In genomic region chr11:79252881-79253541, GRCm38 (mm10) we compare ENCODE assay signal across 9 mouse cellular contexts. TPM values are rescaled to one million over a fixed set of nuclear protein-coding genes. Genes with fewer than 3 reads are reported as not detected.
A peak's percentile ranks its signal among the peaks of the same experiment; 100 is the strongest.
DNase-seq lines count a peak whose midpoint lies in the region; ATAC-seq and TF ChIP-seq lines count a peak whose summit lies in the region.
"Had no signal": no experiment of that assay in that cellular context is flagged by ENCODE, and none has a peak within 500 bp of the region (broad histone marks: within the 10 kb centered on the region; RNA-seq: fewer than 3 reads in every experiment).

No protein-coding gene starts in this region.

- WGBS in liver, postnatal 0 days (ENCODE audit: insufficient replicate concordance) = 16% methylated on average over 6 of the region's 6 CpGs

- peak overlapping the region; percentile 94 for H3K4me2 ChIP-seq in liver, postnatal 0 days (ENCODE audit: low read depth, low read length)

- no peak for TF ChIP-seq CTCF in C2C12 (IDR thresholded peaks at IDR 0.05; ENCODE audit: control insufficient read depth, insufficient read depth, insufficient read length)
- TF ChIP-seq CTCF in liver, postnatal 0 days (IDR thresholded peaks at IDR 0.05; ENCODE audit: low read depth) = no peak

- peak overlapping the region; percentile 96 for H3K27ac ChIP-seq in liver, postnatal 0 days (ENCODE audit: low read depth)

- no peak for TF ChIP-seq EP300 in liver, postnatal 0 days (IDR thresholded peaks at IDR 0.05; ENCODE audit: low read depth)

- H3ac ChIP-seq in C2C12 (ENCODE audit: control insufficient read depth, insufficient read length, low read depth) = peak overlapping the region; percentile 95

- no peak for ATAC-seq in liver, postnatal 0 days

- no peaks in the 10 kb centered on the region for H3K9me3 ChIP-seq in liver, postnatal 0 days (ENCODE audit: low read length)

- no peaks in the 10 kb centered on the region for H3K27me3 ChIP-seq in C2C12 (ENCODE audit: control insufficient read depth, insufficient read depth, insufficient read length)
- H3K27me3 ChIP-seq in liver, postnatal 0 days (ENCODE audit: insufficient read depth, low read length) = no peaks in the 10 kb centered on the region

- peak overlapping the region; percentile 99 for H3K4me3 ChIP-seq in C2C12 (ENCODE audit: insufficient read depth, poor library complexity, severe bottlenecking)
- peak overlapping the region; percentile 98 for H3K4me3 ChIP-seq in liver, postnatal 0 days (ENCODE audit: low read depth, low read length)

- peaks cover 26% of the 10 kb centered on the region for H3K4me1 ChIP-seq in liver, postnatal 0 days (ENCODE audit: insufficient read depth)

- H3K9ac ChIP-seq in liver, postnatal 0 days (replicated peaks) = peak overlapping the region; percentile 95

- intact Hi-C loops in heart, postnatal 10 days (cut with DNase I) = loop anchor here (2.0 kb wide), 1 partner anchor 38 kb away; no protein-coding TSS in a partner anchor

- H3K79me2 ChIP-seq in C2C12 (ENCODE audit: control insufficient read depth, insufficient read depth) = peaks cover 65% of the 10 kb centered on the region

- peaks cover 60% of the 10 kb centered on the region for H3K79me3 ChIP-seq in C2C12 (ENCODE audit: low read depth)

- DNase-seq in 416B (ENCODE audit: low read depth) = peak; percentile 94
- peak; percentile 16 for DNase-seq in embryo, embryonic 9.5 days (ENCODE audit: extremely low spot score)
- peak; percentile 29 to 40 for DNase-seq in heart, postnatal 10 days
- no peak for DNase-seq in liver, postnatal 0 days
- DNase-seq in skeletal muscle tissue, adult 2 months (ENCODE audit: low read depth, low spot score) = peak; percentile 27
- DNase-seq in left cerebral cortex, adult 18-20 months (ENCODE audit: low spot score in 2 of 2) = no peak
- no peak for DNase-seq in right cerebral cortex, postnatal 4 days

- H3K36me3 ChIP-seq in C2C12 (ENCODE audit: control insufficient read depth, insufficient read depth) = peaks cover 43% of the 10 kb centered on the region
- H3K36me3 ChIP-seq in liver, postnatal 0 days (replicated peaks; ENCODE audit: insufficient read depth, low read length) = peaks cover 27% of the 10 kb centered on the region

TF ChIP-seq in C2C12, 6 proteins besides CTCF, POLR2A, EP300 and RAD21:
- TF ChIP-seq MYOG (IDR thresholded peaks at IDR 0.05; ENCODE audit: control insufficient read depth, extremely low read depth, insufficient read length) = no peak
- no peak for TF ChIP-seq MYOD1 (IDR thresholded peaks at IDR 0.05; ENCODE audit: control insufficient read depth, insufficient read length, low read depth)
- TF ChIP-seq CEBPB (IDR thresholded peaks at IDR 0.05; ENCODE audit: low read depth) = no peak
- TF ChIP-seq USF1 (IDR thresholded peaks at IDR 0.05; ENCODE audit: low read depth) = no peak
- no peak for TF ChIP-seq MAX (IDR thresholded peaks at IDR 0.05)
- TF ChIP-seq FOSL1 (IDR thresholded peaks at IDR 0.05; ENCODE audit: insufficient read depth, low read length, poor library complexity, severe bottlenecking) = peak; percentile 55

RNA-seq across cellular contexts. Expression of gene Wsb1, which starts 1.5 kb away (rescaled TPM):
- polyA plus RNA-seq in C2C12 (2012; fragmentation: generic; extraction: Trizol) = 38.5 TPM
- total RNA-seq in heart, postnatal 10 days (2021) = 10 to 100 TPM; 40.9 to 48.5 TPM
- 23.3 and 26.3 TPM in 2 replicates for polyA plus RNA-seq in liver, postnatal 0 days (2015; fragmentation: Nextera tagmentation; extraction: Ambion mirVana)
- total RNA-seq in left cerebral cortex, adult 18-20 months (2021) = 10 to 100 TPM; 81.2 to 81.9 TPM

RNA-seq across cellular contexts. Expression of gene Gm9964, which starts 43.7 kb away (rescaled TPM):
- polyA plus RNA-seq in C2C12 (2012; fragmentation: generic; extraction: Trizol) = not detected
- total RNA-seq in heart, postnatal 10 days (2021) = under 1 TPM in 1 of 2 experiments, not detected in 1; 0.37 TPM
- polyA plus RNA-seq in liver, postnatal 0 days (2015; fragmentation: Nextera tagmentation; extraction: Ambion mirVana) = not detected in 2 replicates
- under 1 TPM in 1 of 2 experiments, not detected in 1; 0.49 TPM for total RNA-seq in left cerebral cortex, adult 18-20 months (2021)
- total RNA-seq: neutrophil, adult 5-6 weeks had no signal

Comparison
In these comparisons a context has a peak if more than half of its experiments do, and no peak if none do; other contexts are left out.
1. DNase-seq: peak in 416B (single experiment), embryo, embryonic 9.5 days (single experiment), heart, postnatal 10 days (2 of 2) and skeletal muscle tissue, adult 2 months (single experiment); none in liver, postnatal 0 days (single experiment), left cerebral cortex, adult 18-20 months (0 of 2) and right cerebral cortex, postnatal 4 days (single experiment).